Mouse (Mus musculus) CD4-positive, CD25-positive, alpha-beta regulatory T cell, adult 4 months (primary cell): ENCODE results near the gene Lrtm2. TPM values are rescaled to one million over a fixed set of nuclear protein-coding genes. Genes with fewer than 3 reads are reported as not detected.
A peak's percentile ranks its signal among the peaks of the same experiment; 100 is the strongest.
"Not testable (repeated sequence)": the region's sequence is repeated elsewhere in the genome, so short reads cannot be mapped to it uniquely, and the experiment has no call there.

Source experiments
- ATAC-seq: one replicate; pipeline ENCODE4 v1.8.0; 2017
- polyA plus RNA-seq, 2 experiments: library from polyadenylated mRNA; unstranded; fragments of 100-300 nt; shearing (Covaris generic); gene quantifications; one replicate each; pipeline ENCODE4 v1.2.1; 2017

Lrtm2 gene
- under 1 TPM in 1 of 2 experiments, not detected in 1; 0.66 TPM for polyA plus RNA-seq

- no peak for ATAC-seq
Observed at GRCm38 (mm10) chr6:119330506-119330905, at the start of gene Lrtm2. Gene Lrtm2, minus strand, starts transcription at chr6:119330766.

- no peak for ATAC-seq
Observed at GRCm38 (mm10) chr6:119378631-119379030, 48.1 kb upstream of the Lrtm2 start.

- peak; percentile 96 for ATAC-seq
Observed at GRCm38 (mm10) chr6:119377613-119378012, 47.0 kb upstream of the Lrtm2 start.

- no peak for ATAC-seq
Observed at GRCm38 (mm10) chr6:119375035-119375434, 44.5 kb upstream of the Lrtm2 start.

- no peak for ATAC-seq
Observed at GRCm38 (mm10) chr6:119373000-119373705, 42.6 kb upstream of the Lrtm2 start.

- ATAC-seq = no peak
Observed at GRCm38 (mm10) chr6:119372237-119372636, 41.7 kb upstream of the Lrtm2 start.

GRCm38 (mm10) chr6:119371624-119372023 lies 41.1 kb upstream of the Lrtm2 start:
- ATAC-seq = no peak

GRCm38 (mm10) chr6:119367382-119367781 lies 36.8 kb upstream of the Lrtm2 start:
- no peak for ATAC-seq

- ATAC-seq = peak; percentile 66
Observed at GRCm38 (mm10) chr6:119366800-119367199, 36.2 kb upstream of the Lrtm2 start.

GRCm38 (mm10) chr6:119363593-119363992 lies 33.0 kb upstream of the Lrtm2 start:
- no peak for ATAC-seq

- no peak for ATAC-seq
Observed at GRCm38 (mm10) chr6:119360925-119361702, 30.5 kb upstream of the Lrtm2 start.

- not testable (repeated sequence) for ATAC-seq
Observed at GRCm38 (mm10) chr6:119360250-119360649, 29.7 kb upstream of the Lrtm2 start.

- no peak for ATAC-seq
Observed at GRCm38 (mm10) chr6:119358020-119358571, 27.5 kb upstream of the Lrtm2 start.

GRCm38 (mm10) chr6:119352501-119352900 lies 21.9 kb upstream of the Lrtm2 start:
- no peak for ATAC-seq

- ATAC-seq = no peak
Observed at GRCm38 (mm10) chr6:119351656-119352055, 21.1 kb upstream of the Lrtm2 start.

- no peak for ATAC-seq
Observed at GRCm38 (mm10) chr6:119350703-119351198, 20.2 kb upstream of the Lrtm2 start.

GRCm38 (mm10) chr6:119348234-119348633 lies 17.7 kb upstream of the Lrtm2 start:
- ATAC-seq = peak; percentile 73

- ATAC-seq = no peak
Observed at GRCm38 (mm10) chr6:119347813-119348212, 17.2 kb upstream of the Lrtm2 start.

- ATAC-seq = peak; percentile 30
Observed at GRCm38 (mm10) chr6:119346257-119346656, 15.7 kb upstream of the Lrtm2 start.

GRCm38 (mm10) chr6:119341409-119341808 lies 10.8 kb upstream of the Lrtm2 start:
- ATAC-seq = peak; percentile 68

GRCm38 (mm10) chr6:119338121-119338912 lies 7.8 kb upstream of the Lrtm2 start:
- no peak for ATAC-seq

GRCm38 (mm10) chr6:119337287-119337686 lies 6.7 kb upstream of the Lrtm2 start:
- no peak for ATAC-seq

GRCm38 (mm10) chr6:119336124-119336523 lies 5.6 kb upstream of the Lrtm2 start:
- peak; percentile 95 for ATAC-seq
